Mouse (Mus musculus) intestine, embryonic 15.5 days (tissue): ENCODE measurements at regions not wholly inside any gene's neighbourhood (a gene's known extent, or its start where the extent isn't known, plus 50 kb on each side); places are given as distances from the start of the nearest gene placed in this dataset.

Experiments used
- ATAC-seq: fragments of 200-750 bp; cut with Nextera tagmentation; 2 replicates; pipeline ENCODE4 v1.8.0; 2017; ENCODE audit warnings: moderate TSS enrichment, moderate library complexity
- H3K27ac ChIP-seq: fragments of 300-500 bp; sonication (generic); 2 replicates; pipeline ENCODE4 v1.5.1; 2015; ENCODE audit warnings: mild to moderate bottlenecking, inconsistent platforms
- H3K27me3 ChIP-seq: fragments of 300-500 bp; sonication (generic); replicated peaks from 2 replicates; pipeline ENCODE4 v1.6.1; 2015; ENCODE audit warnings: inconsistent platforms
- H3K36me3 ChIP-seq: fragments of 300-500 bp; sonication (generic); 2 replicates; pipeline ENCODE4 v1.6.1; 2015; ENCODE audit warnings: inconsistent platforms
- H3K4me1 ChIP-seq: fragments of 300-500 bp; sonication (generic); replicated peaks from 2 replicates; pipeline ENCODE4 v1.6.1; 2015; ENCODE audit warnings: inconsistent platforms
- H3K4me2 ChIP-seq: fragments of 300-500 bp; sonication (generic); replicated peaks from 2 replicates; pipeline ENCODE4 v1.6.1; 2015; ENCODE audit warnings: mild to moderate bottlenecking, inconsistent platforms
- H3K4me3 ChIP-seq: fragments of 300-500 bp; sonication (generic); replicated peaks from 2 replicates; pipeline ENCODE4 v1.5.1; 2015; ENCODE audit warnings: inconsistent platforms
- H3K9ac ChIP-seq: fragments of 300-500 bp; sonication (generic); 2 replicates; pipeline ENCODE4 v1.6.1; 2015; ENCODE audit warnings: inconsistent platforms
- H3K9me3 ChIP-seq: fragments of 300-500 bp; sonication (generic); 2 replicates; pipeline ENCODE4 v1.6.1; 2016; ENCODE audit warnings: inconsistent platforms
- WGBS: fragments of 180-500 bp; shearing (Covaris S2); methylation state at CpG from one replicate; pipeline ENCODE4 v1.1.7; 2015; 5-methylcytosine and 5-hydroxymethylcytosine counted together

- 77% methylated on average over 5 of the region's 5 CpGs for WGBS
- Histone ChIP-seq H3K4me1 (peaks cover 11% of the 10 kb centered on the region), H3K36me3 (no peaks in the 10 kb centered on the region), H3K4me3 (no peak overlapping the region), H3K27me3 (no peaks in the 10 kb centered on the region), H3K9me3 (no peaks in the 10 kb centered on the region), H3K9ac (no peak overlapping the region), H3K27ac (no peak overlapping the region), H3K4me2 (no peak overlapping the region)
- no peak for ATAC-seq
These were observed 114.7 kb downstream of the Uri1 start for GRCm38 (mm10) chr7:37908618-37909130.

GRCm38 (mm10) chr7:37893885-37894284 is 120.4 kb upstream of the Zfp536 start:
- ATAC-seq = no peak
- WGBS = 80% methylated on average over 6 of the region's 6 CpGs
- no peak overlapping the region for H3K4me2 ChIP-seq

GRCm38 (mm10) chr7:37874382-37874781 is 100.9 kb upstream of the Zfp536 start:
- 68% methylated on average over 12 of the region's 12 CpGs for WGBS

More at GRCm38 (mm10) chr7:37893885-37894284, 120.4 kb upstream of the Zfp536 start:
- Histone ChIP-seq H3K9ac (no peak overlapping the region), H3K27ac (no peak overlapping the region), H3K9me3 (no peaks in the 10 kb centered on the region), H3K4me3 (no peak overlapping the region), H3K36me3 (no peaks in the 10 kb centered on the region), H3K27me3 (no peaks in the 10 kb centered on the region), H3K4me1 (no peaks in the 10 kb centered on the region)

GRCm38 (mm10) chr7:37870956-37871355 is 97.5 kb upstream of the Zfp536 start:
- WGBS = 63% methylated on average over 5 of the region's 5 CpGs
- H3K4me1 ChIP-seq = no peaks in the 10 kb centered on the region; the same call in 1 of the 2 replicates
- ATAC-seq = no peak
- no peaks in the 10 kb centered on the region for H3K27me3 ChIP-seq
- H3K9me3 ChIP-seq = no peaks in the 10 kb centered on the region
- no peak overlapping the region for H3K4me3 ChIP-seq
- H3K36me3 ChIP-seq = no peaks in the 10 kb centered on the region
- no peak overlapping the region for H3K9ac ChIP-seq
- no peak overlapping the region for H3K27ac ChIP-seq
- H3K4me2 ChIP-seq = no peak overlapping the region

More at GRCm38 (mm10) chr7:37874382-37874781, 100.9 kb upstream of the Zfp536 start:
- Histone ChIP-seq H3K27me3 (no peaks in the 10 kb centered on the region), H3K36me3 (no peaks in the 10 kb centered on the region), H3K4me3 (no peak overlapping the region), H3K27ac (no peak overlapping the region), H3K9ac (no peak overlapping the region), H3K4me2 (no peak overlapping the region), H3K4me1 (no peaks in the 10 kb centered on the region; the same call in 1 of the 2 replicates), H3K9me3 (no peaks in the 10 kb centered on the region)
- no peak for ATAC-seq

GRCm38 (mm10) chr7:37866468-37866867 is 93.0 kb upstream of the Zfp536 start:
- no peak overlapping the region for H3K27ac ChIP-seq
- no peaks in the 10 kb centered on the region for H3K9me3 ChIP-seq
- no peaks in the 10 kb centered on the region for H3K27me3 ChIP-seq
- 37% methylated on average over 1 of the region's 1 CpGs for WGBS
- no peak for ATAC-seq
- H3K4me3 ChIP-seq = no peak overlapping the region
- no peak overlapping the region for H3K9ac ChIP-seq
- H3K36me3 ChIP-seq = no peaks in the 10 kb centered on the region
- no peak overlapping the region for H3K4me2 ChIP-seq
- H3K4me1 ChIP-seq = no peaks in the 10 kb centered on the region; the same call in 1 of the 2 replicates

- no peak overlapping the region for H3K27ac ChIP-seq
- H3K9ac ChIP-seq = no peak overlapping the region
- no peak overlapping the region for H3K4me2 ChIP-seq
- H3K4me1 ChIP-seq = no peaks in the 10 kb centered on the region
- no peak overlapping the region for H3K4me3 ChIP-seq
- no peaks in the 10 kb centered on the region for H3K27me3 ChIP-seq
- no peaks in the 10 kb centered on the region for H3K36me3 ChIP-seq
- no peaks in the 10 kb centered on the region for H3K9me3 ChIP-seq
- no peak for ATAC-seq
- WGBS = 89% methylated on average over 5 of the region's 5 CpGs
These were observed 78.0 kb upstream of the Zfp536 start for GRCm38 (mm10) chr7:37851471-37851870.

GRCm38 (mm10) chr7:37845201-37845600 is 71.8 kb upstream of the Zfp536 start:
- Histone ChIP-seq H3K9me3 (no peaks in the 10 kb centered on the region), H3K4me1 (peaks cover 8% of the 10 kb centered on the region; the same call in 1 of the 2 replicates), H3K4me3 (no peak overlapping the region), H3K27me3 (no peaks in the 10 kb centered on the region), H3K27ac (no peak overlapping the region), H3K9ac (no peak overlapping the region), H3K4me2 (no peak overlapping the region), H3K36me3 (no peaks in the 10 kb centered on the region)
- WGBS = 43% methylated on average over 1 of the region's 1 CpGs
- ATAC-seq = peak; percentile 73; the same call in 1 of the 2 replicates

GRCm38 (mm10) chr7:37842000-37842513 is 68.6 kb upstream of the Zfp536 start:
- no peaks in the 10 kb centered on the region for H3K9me3 ChIP-seq
- ATAC-seq = peak; percentile 62
- H3K27ac ChIP-seq = no peak overlapping the region
- no peaks in the 10 kb centered on the region for H3K27me3 ChIP-seq
- 5% methylated on average over 14 of the region's 14 CpGs for WGBS
- H3K4me3 ChIP-seq = peak overlapping the region; percentile 17
- peaks cover 8% of the 10 kb centered on the region; the same call in 1 of the 2 replicates for H3K4me1 ChIP-seq
- no peak overlapping the region for H3K9ac ChIP-seq
- peak overlapping the region; percentile 60 for H3K4me2 ChIP-seq
- H3K36me3 ChIP-seq = no peaks in the 10 kb centered on the region

- Histone ChIP-seq H3K36me3 (no peaks in the 10 kb centered on the region), H3K4me3 (peak overlapping the region; percentile 17; the same call in 1 of the 2 replicates), H3K4me2 (peak overlapping the region; percentile 60), H3K27me3 (no peaks in the 10 kb centered on the region), H3K9ac (no peak overlapping the region), H3K27ac (no peak overlapping the region), H3K4me1 (peaks cover 8% of the 10 kb centered on the region; the same call in 1 of the 2 replicates), H3K9me3 (no peaks in the 10 kb centered on the region)
- no peak for ATAC-seq
- 42% methylated on average over 4 of the region's 4 CpGs for WGBS
These were observed 68.1 kb upstream of the Zfp536 start for GRCm38 (mm10) chr7:37841549-37841948.

GRCm38 (mm10) chr7:37837883-37838282 is 64.4 kb upstream of the Zfp536 start:
- Histone ChIP-seq H3K36me3 (no peaks in the 10 kb centered on the region), H3K4me3 (no peak overlapping the region), H3K9me3 (no peaks in the 10 kb centered on the region), H3K4me1 (peaks cover 8% of the 10 kb centered on the region; the same call in 1 of the 2 replicates), H3K27ac (no peak overlapping the region), H3K4me2 (no peak overlapping the region), H3K9ac (no peak overlapping the region), H3K27me3 (no peaks in the 10 kb centered on the region)
- WGBS = 71% methylated on average over 5 of the region's 5 CpGs
- no peak for ATAC-seq

- ATAC-seq = no peak
- Histone ChIP-seq H3K4me1 (peaks cover 6% of the 10 kb centered on the region; the same call in 1 of the 2 replicates), H3K27me3 (no peaks in the 10 kb centered on the region), H3K27ac (no peak overlapping the region), H3K9me3 (no peaks in the 10 kb centered on the region), H3K36me3 (no peaks in the 10 kb centered on the region), H3K4me2 (no peak overlapping the region), H3K9ac (no peak overlapping the region), H3K4me3 (no peak overlapping the region)
- 87% methylated on average over 5 of the region's 5 CpGs for WGBS
These were observed 63.9 kb upstream of the Zfp536 start for GRCm38 (mm10) chr7:37837372-37837771.

- Histone ChIP-seq H3K27me3 (no peaks in the 10 kb centered on the region), H3K36me3 (no peaks in the 10 kb centered on the region), H3K9me3 (no peaks in the 10 kb centered on the region), H3K9ac (no peak overlapping the region), H3K4me2 (no peak overlapping the region), H3K4me3 (no peak overlapping the region), H3K4me1 (no peaks in the 10 kb centered on the region), H3K27ac (no peak overlapping the region)
- no peak for ATAC-seq
- 81% methylated on average over 8 of the region's 8 CpGs for WGBS
These were observed 60.0 kb upstream of the Zfp536 start for GRCm38 (mm10) chr7:37833420-37833819.

- Histone ChIP-seq H3K36me3 (no peaks in the 10 kb centered on the region), H3K27ac (no peak overlapping the region), H3K4me2 (no peak overlapping the region), H3K9me3 (no peaks in the 10 kb centered on the region), H3K27me3 (no peaks in the 10 kb centered on the region), H3K4me1 (no peaks in the 10 kb centered on the region), H3K4me3 (no peak overlapping the region), H3K9ac (no peak overlapping the region)
- ATAC-seq = no peak
- WGBS = 53% methylated on average over 4 of the region's 4 CpGs
These were observed 58.9 kb upstream of the Zfp536 start for GRCm38 (mm10) chr7:37832322-37832721.
